Comparison of ENCODE assay signal across 9 mouse cellular contexts in genomic region chr9:85090297-85090696, GRCm38 (mm10).
DNase-seq lines count a peak whose midpoint lies in the region; ATAC-seq lines count a peak whose summit lies in the region.
"Had no signal": no experiment of that assay in that cellular context is flagged by ENCODE, and none has a peak within 500 bp of the region (broad histone marks: within the 10 kb centered on the region; RNA-seq: fewer than 3 reads in every experiment).

No protein-coding gene starts in this region.

- ATAC-seq in frontal cortex, adult (ENCODE audit: low TSS enrichment), result peak; percentile 100

- intact Hi-C loops in heart, postnatal 25 days (cut with DNase I), result no loop called here
- intact Hi-C loops in heart, postnatal 10 days (cut with DNase I), result no loop called here

- DNase-seq in heart, adult 11 months, result peak; percentile 85
- DNase-seq in heart, postnatal 25 days (ENCODE audit: low spot score), result no peak
- DNase-seq in heart, postnatal 10 days, result peak; percentile 56 to 59
- DNase-seq in right cerebral cortex, adult 18-20 months, result peak; percentile 68
- DNase-seq in adrenal gland, adult 8-10 months, result no peak
- no peak for DNase-seq in yolk sac, embryonic 10.5 days (ENCODE audit: low spot score)
- DNase-seq in retina, postnatal 1 day, result no peak
- DNase-seq: B cell, adult 2 months had no signal

Comparison
In these comparisons a context has a peak if more than half of its experiments do, and no peak if none do; other contexts are left out.
1. DNase-seq: peak in heart, adult 11 months (single experiment), heart, postnatal 10 days (2 of 2) and right cerebral cortex, adult 18-20 months (single experiment); none in heart, postnatal 25 days (single experiment), adrenal gland, adult 8-10 months (single experiment), yolk sac, embryonic 10.5 days (single experiment) and retina, postnatal 1 day (single experiment).